Mouse (Mus musculus): ENCODE measurements at regions not wholly inside any gene's neighbourhood (a gene's known extent, or its start where the extent isn't known, plus 50 kb on each side); places are given as distances from the start of the nearest gene placed in this dataset.

DNA sequence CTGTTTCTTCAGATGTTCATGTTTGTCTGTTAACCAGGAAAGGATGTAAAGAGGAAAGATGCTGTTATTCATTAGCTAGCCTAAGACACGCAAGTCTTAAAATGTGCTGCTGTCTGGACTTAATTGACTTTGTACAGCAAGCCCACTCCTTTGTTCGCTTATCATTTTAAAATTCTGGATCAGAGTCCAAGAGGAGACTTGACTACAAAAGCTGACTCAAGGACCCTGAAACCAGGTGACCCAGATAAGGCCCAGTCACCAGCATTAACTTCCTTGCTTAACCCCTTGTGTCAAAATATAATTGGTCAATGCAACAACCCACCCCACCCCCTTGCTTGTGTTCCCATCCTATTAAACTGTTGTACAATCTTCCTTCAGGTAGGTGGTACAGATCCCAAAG, 99.9 kb downstream of the Mfap3l start:
- TF ChIP-seq CTCF (IDR thresholded peaks at IDR 0.05; ENCODE audit: low read depth, low read length) (no peak), GATA1 (IDR thresholded peaks at IDR 0.05; ENCODE audit: borderline replicate concordance, low read length) (no peak), POLR2AphosphoS5 (IDR thresholded peaks at IDR 0.05; ENCODE audit: insufficient replicate concordance, low read depth, low read length) (no peak), GATA2 (IDR thresholded peaks at IDR 0.05; ENCODE audit: borderline replicate concordance, low read depth, low read length) (no peak)

Data from G1E (cell line).